Mouse (Mus musculus) testis, adult 2 months (tissue): ENCODE measurements around the gene Ugt1a8.
"Not testable (repeated sequence)": the region's sequence is repeated elsewhere in the genome, so short reads cannot be mapped to it uniquely, and the experiment has no call there.

Source experiments
- CTCF ChIP-seq: fragments of 200-500 bp; IDR thresholded peaks from 2 replicates; pipeline ENCODE4 v1.5.1; 2012; ENCODE audit warnings: low read depth, mild to moderate bottlenecking, inconsistent platforms, low read length, moderate library complexity; ENCODE audit not compliant: control insufficient read depth, insufficient read depth, insufficient replicate concordance
- POLR2A ChIP-seq: fragments of 200-500 bp; IDR thresholded peaks from 2 replicates; pipeline ENCODE4 v1.6.1; 2012; ENCODE audit warnings: low read depth, mild to moderate bottlenecking, inconsistent platforms, low read length, moderate library complexity; ENCODE audit not compliant: control insufficient read depth

DNA sequence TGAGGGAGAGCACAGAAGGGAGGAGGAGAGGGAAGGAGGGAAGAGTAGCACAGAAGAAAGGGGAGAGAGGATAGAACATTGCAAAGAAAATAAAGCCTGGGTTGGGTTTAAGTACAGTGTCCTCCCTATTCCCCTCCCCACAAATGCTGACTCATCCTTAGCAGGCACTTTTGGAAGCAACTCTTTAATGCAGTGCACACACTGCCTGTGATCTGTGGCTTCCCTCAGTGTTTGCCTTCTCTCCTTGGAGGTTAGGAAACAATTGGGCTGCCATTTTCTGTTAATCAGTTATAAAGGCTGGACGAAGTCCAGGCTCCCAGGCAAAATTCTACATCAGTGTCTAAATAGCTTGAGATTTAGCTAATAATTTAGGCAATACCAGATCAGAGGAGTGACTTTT is 52.9 kb downstream of the Ugt1a8 start:
- not testable (repeated sequence) for TF ChIP-seq CTCF, POLR2A
